Mouse (Mus musculus): ENCODE measurements around the gene Nob1. TPM values are rescaled to one million over a fixed set of nuclear protein-coding genes. Genes with fewer than 3 reads are reported as not detected.
A peak's percentile ranks its signal among the peaks of the same experiment; 100 is the strongest.

The Nob1 gene
- total and polyA plus RNA-seq, 3 experiments: 46.0 to 76.6 (median 59.1) TPM

GRCm38 (mm10) chr8:107430821-107431220, 6.0 kb upstream of the Nob1 start:
- no peak for TF ChIP-seq POLR2AphosphoS5 (IDR thresholded peaks at IDR 0.05; ENCODE audit: insufficient replicate concordance, low read depth, low read length)
- no peak for TF ChIP-seq GATA1 (IDR thresholded peaks at IDR 0.05; ENCODE audit: borderline replicate concordance, low read length)
- no peak for TF ChIP-seq GATA2 (IDR thresholded peaks at IDR 0.05; ENCODE audit: borderline replicate concordance, low read depth, low read length)
- no peak for TF ChIP-seq CTCF (IDR thresholded peaks at IDR 0.05; ENCODE audit: low read depth, low read length)
- TF ChIP-seq TAL1 (conservative IDR thresholded peaks at IDR 0.05; ENCODE audit: low read depth, low read length): no peak
- H3K4me1 ChIP-seq (ENCODE audit: insufficient read depth, low read depth, low read length): peaks cover 15% of the 10 kb centered on the region
- H3K36me3 ChIP-seq (replicated peaks): no peaks in the 10 kb centered on the region
- H3K9me3 ChIP-seq (replicated peaks): no peaks in the 10 kb centered on the region
- H3K4me3 ChIP-seq (ENCODE audit: low read depth, low read length): no peak overlapping the region
- DNase-seq (ENCODE audit: low spot score) (no peak), ATAC-seq (ENCODE audit: extremely low read depth, insufficient number of reproducible peaks, low FRiP score, poor library complexity, severe bottlenecking) (no peak)
- peaks cover 30% of the 10 kb centered on the region for H3K27me3 ChIP-seq (ENCODE audit: insufficient read depth, low read length)

GRCm38 (mm10) chr8:107425230-107425597, 363 bp upstream of the Nob1 start:
- no peak for ATAC-seq (ENCODE audit: extremely low read depth, insufficient number of reproducible peaks, low FRiP score, poor library complexity, severe bottlenecking)

DNA sequence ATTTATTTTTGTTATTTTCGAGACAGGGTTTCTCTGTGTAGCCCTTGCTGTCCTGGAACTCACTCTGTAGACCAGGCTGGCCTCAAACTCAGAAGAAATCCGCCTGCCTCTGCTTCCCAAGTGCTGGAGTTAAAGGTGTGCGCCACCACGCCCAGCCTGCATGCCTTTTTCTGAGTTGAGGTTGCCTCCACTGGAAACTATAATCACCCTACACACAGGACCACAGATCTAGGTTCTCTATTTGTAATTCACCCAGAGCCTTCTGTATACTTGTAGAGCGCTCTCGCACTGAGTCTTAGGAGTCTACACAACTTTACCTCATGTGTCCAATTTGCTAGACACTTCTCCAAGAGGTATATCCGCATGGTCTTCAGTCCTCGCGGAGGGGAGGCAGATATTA, 675 bp downstream of the Nob1 start:
- DNase-seq (ENCODE audit: low spot score): no peak
- ATAC-seq (ENCODE audit: extremely low read depth, insufficient number of reproducible peaks, low FRiP score, poor library complexity, severe bottlenecking): no peak

More at GRCm38 (mm10) chr8:107425230-107425597, 363 bp upstream of the Nob1 start:
- DNase-seq (ENCODE audit: low spot score): no peak
- Histone ChIP-seq H3K27me3 (ENCODE audit: insufficient read depth, low read length) (peaks cover 23% of the 10 kb centered on the region), H3K36me3 (replicated peaks) (peaks cover 34% of the 10 kb centered on the region), H3K4me1 (ENCODE audit: insufficient read depth, low read depth, low read length) (peaks cover 51% of the 10 kb centered on the region), H3K9me3 (replicated peaks) (no peaks in the 10 kb centered on the region), H3K4me3 (ENCODE audit: low read depth, low read length) (peak overlapping the region; percentile 88; the same call in 1 of the 2 replicates)
- TF ChIP-seq TAL1 (conservative IDR thresholded peaks at IDR 0.05; ENCODE audit: low read depth, low read length): 0 out of 2 replicates have a peak, but pooled peaks have one; percentile 32
- TF ChIP-seq GATA2 (IDR thresholded peaks at IDR 0.05; ENCODE audit: borderline replicate concordance, low read depth, low read length): no peak
- no peak for TF ChIP-seq POLR2AphosphoS5 (IDR thresholded peaks at IDR 0.05; ENCODE audit: insufficient replicate concordance, low read depth, low read length)
- no peak for TF ChIP-seq CTCF (IDR thresholded peaks at IDR 0.05; ENCODE audit: low read depth, low read length)
- TF ChIP-seq GATA1 (IDR thresholded peaks at IDR 0.05; ENCODE audit: borderline replicate concordance, low read length): no peak

GRCm38 (mm10) chr8:107417001-107417400, 7.8 kb downstream of the Nob1 start:
- H3K27me3 ChIP-seq (ENCODE audit: insufficient read depth, low read length): no peaks in the 10 kb centered on the region
- peaks cover 99% of the 10 kb centered on the region for H3K36me3 ChIP-seq (replicated peaks)
- ATAC-seq (ENCODE audit: extremely low read depth, insufficient number of reproducible peaks, low FRiP score, poor library complexity, severe bottlenecking): no peak
- H3K9me3 ChIP-seq (replicated peaks): no peaks in the 10 kb centered on the region
- H3K4me3 ChIP-seq (ENCODE audit: low read depth, low read length): no peak overlapping the region
- no peak for DNase-seq (ENCODE audit: low spot score)
- peaks cover 63% of the 10 kb centered on the region for H3K4me1 ChIP-seq (ENCODE audit: insufficient read depth, low read depth, low read length)
- TF ChIP-seq CTCF (IDR thresholded peaks at IDR 0.05; ENCODE audit: low read depth, low read length) (no peak), POLR2AphosphoS5 (IDR thresholded peaks at IDR 0.05; ENCODE audit: insufficient replicate concordance, low read depth, low read length) (no peak), TAL1 (conservative IDR thresholded peaks at IDR 0.05; ENCODE audit: low read depth, low read length) (no peak), GATA1 (IDR thresholded peaks at IDR 0.05; ENCODE audit: borderline replicate concordance, low read length) (no peak), GATA2 (IDR thresholded peaks at IDR 0.05; ENCODE audit: borderline replicate concordance, low read depth, low read length) (no peak)

More for the DNA sequence above, 675 bp downstream of the Nob1 start:
- Histone ChIP-seq H3K27me3 (ENCODE audit: insufficient read depth, low read length) (peaks cover 18% of the 10 kb centered on the region), H3K36me3 (replicated peaks) (peaks cover 44% of the 10 kb centered on the region), H3K4me3 (ENCODE audit: low read depth, low read length) (peak overlapping the region; percentile 88), H3K9me3 (replicated peaks) (no peaks in the 10 kb centered on the region), H3K4me1 (ENCODE audit: insufficient read depth, low read depth, low read length) (peaks cover 59% of the 10 kb centered on the region)
- no peak for TF ChIP-seq GATA1 (IDR thresholded peaks at IDR 0.05; ENCODE audit: borderline replicate concordance, low read length)
- TF ChIP-seq GATA2 (IDR thresholded peaks at IDR 0.05; ENCODE audit: borderline replicate concordance, low read depth, low read length): no peak
- no peak for TF ChIP-seq POLR2AphosphoS5 (IDR thresholded peaks at IDR 0.05; ENCODE audit: insufficient replicate concordance, low read depth, low read length)
- TF ChIP-seq CTCF (IDR thresholded peaks at IDR 0.05; ENCODE audit: low read depth, low read length): no peak
- TF ChIP-seq TAL1 (conservative IDR thresholded peaks at IDR 0.05; ENCODE audit: low read depth, low read length): no peak

DNA sequence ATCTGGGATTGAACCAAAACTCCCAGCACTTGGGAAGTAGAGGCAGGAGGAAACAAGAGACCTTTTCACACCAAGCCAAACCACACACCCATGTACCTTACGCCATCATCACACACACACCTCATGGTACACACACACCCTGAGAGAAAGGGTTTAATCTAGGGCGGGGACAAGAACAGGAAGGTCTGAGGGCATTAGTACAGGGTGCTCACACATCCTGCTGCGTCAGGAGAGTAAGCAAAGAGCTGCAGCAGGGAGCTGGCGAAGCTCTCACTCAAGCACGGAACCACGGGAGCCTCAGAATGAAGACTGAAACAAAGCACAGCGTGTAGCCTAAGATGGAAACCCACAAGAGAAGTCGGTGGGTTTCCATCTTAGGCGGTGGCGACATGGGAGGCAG, 11.0 kb downstream of the Nob1 start:
- DNase-seq (ENCODE audit: low spot score) (no peak), ATAC-seq (ENCODE audit: extremely low read depth, insufficient number of reproducible peaks, low FRiP score, poor library complexity, severe bottlenecking) (no peak)
- Histone ChIP-seq H3K4me3 (ENCODE audit: low read depth, low read length) (no peak overlapping the region), H3K27me3 (ENCODE audit: insufficient read depth, low read length) (no peaks in the 10 kb centered on the region), H3K4me1 (ENCODE audit: insufficient read depth, low read depth, low read length) (peaks cover 44% of the 10 kb centered on the region), H3K9me3 (replicated peaks) (no peaks in the 10 kb centered on the region), H3K36me3 (replicated peaks) (peaks cover 98% of the 10 kb centered on the region)
- no peak for TF ChIP-seq TAL1 (conservative IDR thresholded peaks at IDR 0.05; ENCODE audit: low read depth, low read length)
- TF ChIP-seq CTCF (IDR thresholded peaks at IDR 0.05; ENCODE audit: low read depth, low read length): no peak
- TF ChIP-seq GATA1 (IDR thresholded peaks at IDR 0.05; ENCODE audit: borderline replicate concordance, low read length): no peak
- no peak for TF ChIP-seq POLR2AphosphoS5 (IDR thresholded peaks at IDR 0.05; ENCODE audit: insufficient replicate concordance, low read depth, low read length)
- TF ChIP-seq GATA2 (IDR thresholded peaks at IDR 0.05; ENCODE audit: borderline replicate concordance, low read depth, low read length): no peak

DNA sequence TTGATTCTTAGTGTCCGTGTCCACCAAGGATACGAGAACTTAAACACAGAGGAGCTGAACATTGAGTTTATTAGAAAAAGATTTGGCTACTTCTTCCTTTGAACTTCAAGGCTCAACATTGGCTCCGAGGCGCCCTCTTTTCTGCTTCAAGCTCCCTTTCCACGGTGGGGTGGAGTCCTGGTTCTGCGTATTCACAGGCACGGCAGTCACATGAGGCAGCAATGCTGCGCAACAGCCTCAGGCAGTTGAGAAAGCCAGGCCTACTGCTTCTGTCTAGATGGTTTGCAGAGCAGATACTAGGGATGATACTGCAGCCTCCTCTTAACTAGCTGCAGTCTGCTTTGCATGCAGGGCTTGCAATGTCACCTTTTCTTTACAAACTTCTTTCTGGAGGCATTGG, 12.3 kb downstream of the Nob1 start:
- ATAC-seq (ENCODE audit: extremely low read depth, insufficient number of reproducible peaks, low FRiP score, poor library complexity, severe bottlenecking): no peak
- Histone ChIP-seq H3K9me3 (replicated peaks) (no peaks in the 10 kb centered on the region), H3K27me3 (ENCODE audit: insufficient read depth, low read length) (no peaks in the 10 kb centered on the region), H3K4me3 (ENCODE audit: low read depth, low read length) (no peak overlapping the region), H3K36me3 (replicated peaks) (peaks cover 95% of the 10 kb centered on the region), H3K4me1 (ENCODE audit: insufficient read depth, low read depth, low read length) (peaks cover 40% of the 10 kb centered on the region)
- no peak for TF ChIP-seq GATA1 (IDR thresholded peaks at IDR 0.05; ENCODE audit: borderline replicate concordance, low read length)
- no peak for TF ChIP-seq TAL1 (conservative IDR thresholded peaks at IDR 0.05; ENCODE audit: low read depth, low read length)
- no peak for TF ChIP-seq POLR2AphosphoS5 (IDR thresholded peaks at IDR 0.05; ENCODE audit: insufficient replicate concordance, low read depth, low read length)
- no peak for TF ChIP-seq CTCF (IDR thresholded peaks at IDR 0.05; ENCODE audit: low read depth, low read length)
- no peak for TF ChIP-seq GATA2 (IDR thresholded peaks at IDR 0.05; ENCODE audit: borderline replicate concordance, low read depth, low read length)
- DNase-seq (ENCODE audit: low spot score): no peak
